Mouse (Mus musculus) heart, embryonic 14.5 days (tissue): ENCODE results near the gene Cd37. TPM values are rescaled to one million over a fixed set of nuclear protein-coding genes. Genes with fewer than 3 reads are reported as not detected.

Source experiments
- ATAC-seq: fragments of 200-750 bp; cut with Nextera tagmentation; 2 replicates; pipeline ENCODE4 v1.8.0; 2017; ENCODE audit warnings: low read depth, moderate TSS enrichment; ENCODE audit not compliant: insufficient number of reproducible peaks, insufficient read depth, low FRiP score
- H3K27ac ChIP-seq, 2 experiments: fragments of 200-500 bp in 1 of 2; fragments of 300-500 bp in 1 of 2; sonication (generic) in 1 of 2; replicated peaks in 1 of 2; 2 replicates each; pipeline ENCODE4 v1.5.1; 2012 to 2014; ENCODE audit warnings: low read depth in 2 of 2, low read length in 2 of 2, control low read depth in 1 of 2, mild to moderate bottlenecking in 1 of 2, mixed read lengths in 1 of 2; ENCODE audit not compliant: control insufficient read depth in 1 of 2, insufficient read depth in 1 of 2
- H3K27me3 ChIP-seq: fragments of 300-500 bp; sonication (generic); 2 replicates; pipeline ENCODE4 v1.6.1; 2014; ENCODE audit warnings: mild to moderate bottlenecking, low read length, control low read depth; ENCODE audit not compliant: control insufficient read depth, insufficient read depth
- H3K36me3 ChIP-seq: fragments of 300-500 bp; sonication (generic); 2 replicates; pipeline ENCODE4 v1.6.1; 2014; ENCODE audit warnings: mild to moderate bottlenecking, control low read depth, low read length, mixed read lengths; ENCODE audit not compliant: control insufficient read depth, insufficient read depth
- H3K4me1 ChIP-seq, 2 experiments: fragments of 200-500 bp in 1 of 2; fragments of 300-500 bp in 1 of 2; sonication (generic) in 1 of 2; 2 replicates each; pipeline ENCODE4 v1.6.1; 2012 to 2014; ENCODE audit warnings: low read length in 2 of 2, control low read depth in 1 of 2, mixed read lengths in 1 of 2; ENCODE audit not compliant: control insufficient read depth in 2 of 2, insufficient read depth in 2 of 2
- H3K4me2 ChIP-seq: fragments of 300-500 bp; sonication (generic); 2 replicates; pipeline ENCODE4 v1.6.1; 2014; ENCODE audit warnings: mild to moderate bottlenecking, low read length
- H3K4me3 ChIP-seq, 2 experiments: fragments of 200-500 bp in 1 of 2; fragments of 300-500 bp in 1 of 2; sonication (generic) in 1 of 2; 2 replicates each; pipeline ENCODE4 v1.5.1; 2012 to 2014; ENCODE audit warnings: low read length in 2 of 2, mild to moderate bottlenecking in 2 of 2, control low read depth in 1 of 2, low read depth in 1 of 2, moderate library complexity in 1 of 2; ENCODE audit not compliant: control insufficient read depth in 1 of 2, insufficient read depth in 1 of 2
- H3K9ac ChIP-seq: fragments of 300-500 bp; sonication (generic); 2 replicates; pipeline ENCODE4 v1.6.1; 2014; ENCODE audit warnings: mild to moderate bottlenecking, low read length
- H3K9me3 ChIP-seq: fragments of 300-500 bp; sonication (generic); 2 replicates; pipeline ENCODE4 v1.6.1; 2016; ENCODE audit warnings: low read length, control low read depth; ENCODE audit not compliant: control insufficient read depth
- WGBS: fragments of 180-500 bp; shearing (Covaris S2); extraction: QIAGEN DNeasy Blood & Tissue Kit; methylation state at CpG from one replicate; pipeline ENCODE4 v1.1.7; 2014; 5-methylcytosine and 5-hydroxymethylcytosine counted together
- polyA plus RNA-seq: library from polyadenylated mRNA; unstranded; fragments of >200 nt; fragmentation: Nextera tagmentation; extraction: Ambion mirVana; gene quantifications from 2 replicates; pipeline ENCODE4 v1.2.1, GENCODE M21; 2014

Cd37 gene
- polyA plus RNA-seq, 1 experiment from 2014 or later = 1.9 TPM

GRCm38 (mm10) chr7:45198435-45198834 is 40.5 kb downstream of the Cd37 start:
- 4% methylated on average over 5 of the region's 5 CpGs for WGBS
- Histone ChIP-seq H3K27ac (no peak overlapping the region), H3K36me3 (no peaks in the 10 kb centered on the region), H3K27me3 (peaks cover 1% of the 10 kb centered on the region; the same call in 1 of the 2 replicates), H3K4me3 (no peak overlapping the region), H3K9me3 (no peaks in the 10 kb centered on the region), H3K4me1 (peaks cover 6 to 11% of the 10 kb centered on the region in 2 experiments; a peak in 1 of 4 replicates), H3K9ac (no peak overlapping the region), H3K4me2 (no peak overlapping the region)
- no peak for ATAC-seq

DNA sequence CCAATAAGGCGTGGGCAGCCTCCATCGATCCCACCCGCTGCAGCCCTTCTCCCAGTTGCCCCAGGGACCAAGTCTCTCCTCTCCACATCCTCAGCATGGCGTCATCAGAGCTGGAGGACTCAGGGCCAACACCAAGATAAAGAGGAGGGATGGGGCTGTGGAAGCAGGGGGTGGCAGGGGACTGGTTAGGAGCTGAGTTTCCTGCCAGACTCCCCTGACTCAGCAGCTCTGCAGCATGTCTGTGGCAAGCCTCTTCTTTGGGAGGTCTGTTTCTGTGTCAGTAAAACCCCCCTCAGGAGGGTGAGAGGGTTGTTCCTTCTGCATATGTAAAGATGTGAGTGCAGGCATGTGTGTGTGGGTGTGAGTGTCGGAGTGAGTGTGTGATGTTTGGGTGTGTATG is 41.9 kb downstream of the Cd37 start:
- no peak overlapping the region for H3K4me2 ChIP-seq
- peaks cover 3% of the 10 kb centered on the region; the same call in 1 of the 2 replicates for H3K27me3 ChIP-seq
- no peak overlapping the region for H3K4me3 ChIP-seq
- H3K4me1 ChIP-seq = peaks cover 9 to 12% of the 10 kb centered on the region in 2 experiments; a peak in 2 of 4 replicates
- no peaks in the 10 kb centered on the region for H3K9me3 ChIP-seq
- no peaks in the 10 kb centered on the region for H3K36me3 ChIP-seq
- H3K9ac ChIP-seq = no peak overlapping the region
- ATAC-seq = no peak
- WGBS = 71% methylated on average over 5 of the region's 5 CpGs
- no peak overlapping the region for H3K27ac ChIP-seq

- H3K9me3 ChIP-seq = no peaks in the 10 kb centered on the region
- 78% methylated on average over 4 of the region's 4 CpGs for WGBS
- ATAC-seq = no peak
- no peaks in the 10 kb centered on the region for H3K36me3 ChIP-seq
- no peak overlapping the region for H3K4me3 ChIP-seq
- H3K4me2 ChIP-seq = no peak overlapping the region
- peaks cover 4% of the 10 kb centered on the region; the same call in 1 of the 2 replicates for H3K27me3 ChIP-seq
- no peak overlapping the region for H3K9ac ChIP-seq
- H3K4me1 ChIP-seq = peaks cover 15 to 16% of the 10 kb centered on the region in 2 experiments; a peak in 3 of 4 replicates
- no peak overlapping the region for H3K27ac ChIP-seq
Measured at GRCm38 (mm10) chr7:45196176-45196535, 42.8 kb downstream of the Cd37 start.

DNA sequence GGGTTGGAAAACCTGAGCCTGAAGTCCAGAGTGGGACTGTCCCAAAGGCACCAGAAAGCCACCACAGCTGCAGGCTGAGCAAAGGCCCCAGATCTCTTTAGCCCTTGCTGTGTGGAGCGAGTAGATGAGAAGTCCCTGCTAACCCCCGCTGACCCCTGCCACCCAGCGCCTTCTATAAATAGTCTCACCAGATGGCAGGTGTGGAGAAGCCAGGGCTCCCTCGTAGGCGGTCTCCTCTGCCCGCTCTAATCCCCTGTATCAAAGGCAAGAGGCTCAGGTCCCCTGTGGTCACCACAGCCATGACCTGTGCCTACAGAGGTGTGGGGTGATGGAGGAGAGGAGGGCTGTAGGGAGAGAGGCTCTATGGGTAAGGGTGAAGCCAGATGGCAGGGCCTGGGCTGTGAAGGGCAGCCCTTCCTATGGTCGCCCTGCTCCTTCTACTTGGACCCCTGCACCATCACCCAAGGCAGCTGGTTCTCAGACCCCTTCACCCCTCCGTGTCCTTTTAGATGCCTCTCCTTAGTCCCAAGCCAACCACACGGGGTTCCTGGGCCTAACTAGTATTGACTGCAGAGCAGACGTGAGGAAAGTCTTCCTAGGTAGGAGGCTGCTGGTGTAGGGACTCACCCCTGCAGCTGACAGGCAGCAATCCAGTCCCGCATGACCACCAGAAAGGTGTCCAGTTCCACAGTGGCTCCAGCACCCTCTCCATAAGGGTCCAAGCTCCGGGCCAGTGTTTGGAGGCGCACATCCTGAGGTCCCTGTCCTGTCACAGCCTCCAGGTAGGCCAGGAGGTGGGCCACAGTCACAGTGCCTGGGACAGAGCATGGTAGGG is 43.4 kb downstream of the Cd37 start:
- Histone ChIP-seq H3K36me3 (no peaks in the 10 kb centered on the region), H3K4me3 (no peak overlapping the region), H3K27me3 (peaks cover 9% of the 10 kb centered on the region; the same call in 1 of the 2 replicates), H3K27ac (no peak overlapping the region), H3K4me1 (peaks cover 15 to 16% of the 10 kb centered on the region in 2 experiments; a peak in 3 of 4 replicates), H3K4me2 (no peak overlapping the region), H3K9ac (no peak overlapping the region), H3K9me3 (no peaks in the 10 kb centered on the region)
- 49% methylated on average over 13 of the region's 13 CpGs for WGBS
- peak; percentile 6; the same call in 1 of the 2 replicates for ATAC-seq

DNA sequence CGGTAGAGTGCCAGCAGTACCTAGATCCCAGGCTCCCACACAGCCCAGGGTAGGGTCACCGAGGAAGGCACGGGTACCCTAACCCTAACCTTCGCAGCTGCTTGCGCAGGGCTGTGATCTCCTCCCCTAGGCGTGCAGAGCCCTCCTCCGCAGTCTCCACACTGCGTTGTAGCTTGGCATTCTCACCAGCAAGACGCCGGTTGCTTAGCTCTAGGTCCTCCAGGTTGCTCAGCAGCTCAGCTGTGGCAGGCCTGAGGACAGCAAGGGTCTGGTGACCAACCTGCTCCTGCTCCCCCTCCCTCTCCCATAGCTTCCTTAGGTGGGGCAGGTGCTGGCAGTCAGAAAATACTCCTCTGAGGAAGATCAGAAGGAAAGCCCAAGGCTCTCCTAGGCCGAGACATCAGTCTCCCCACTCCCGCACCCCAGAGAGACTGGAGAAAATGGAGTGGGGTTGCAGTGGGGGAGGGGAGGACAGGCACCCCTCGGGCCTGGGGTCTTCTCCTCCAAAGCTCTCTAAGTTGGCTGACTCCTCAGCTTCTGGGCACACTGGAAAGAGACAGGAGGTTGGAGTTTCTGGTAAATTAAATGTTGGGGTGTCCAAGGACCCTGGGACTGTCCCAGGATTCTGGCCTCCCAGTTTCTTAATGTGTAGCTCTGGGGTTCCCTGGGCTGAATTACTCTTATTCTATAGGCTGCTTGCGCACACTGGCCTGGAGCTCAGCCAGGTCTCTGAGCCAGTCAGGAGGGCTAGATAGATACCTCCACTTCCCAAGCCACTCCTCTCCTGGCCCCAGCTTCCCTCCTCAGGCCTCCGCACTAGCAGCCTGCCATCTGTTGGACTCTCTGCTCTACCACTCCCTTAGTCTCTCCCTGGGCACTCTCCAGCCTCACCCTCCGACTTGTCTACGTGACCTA is 44.8 kb downstream of the Cd37 start:
- Histone ChIP-seq H3K4me3 (no peak overlapping the region), H3K4me2 (no peak overlapping the region), H3K27ac (no peak overlapping the region), H3K9me3 (no peaks in the 10 kb centered on the region), H3K27me3 (peaks cover 22% of the 10 kb centered on the region), H3K36me3 (no peaks in the 10 kb centered on the region), H3K9ac (no peak overlapping the region), H3K4me1 (peaks cover 15 to 16% of the 10 kb centered on the region in 2 experiments; a peak in 3 of 4 replicates)
- WGBS = 76% methylated on average over 17 of the region's 17 CpGs
- ATAC-seq = no peak

DNA sequence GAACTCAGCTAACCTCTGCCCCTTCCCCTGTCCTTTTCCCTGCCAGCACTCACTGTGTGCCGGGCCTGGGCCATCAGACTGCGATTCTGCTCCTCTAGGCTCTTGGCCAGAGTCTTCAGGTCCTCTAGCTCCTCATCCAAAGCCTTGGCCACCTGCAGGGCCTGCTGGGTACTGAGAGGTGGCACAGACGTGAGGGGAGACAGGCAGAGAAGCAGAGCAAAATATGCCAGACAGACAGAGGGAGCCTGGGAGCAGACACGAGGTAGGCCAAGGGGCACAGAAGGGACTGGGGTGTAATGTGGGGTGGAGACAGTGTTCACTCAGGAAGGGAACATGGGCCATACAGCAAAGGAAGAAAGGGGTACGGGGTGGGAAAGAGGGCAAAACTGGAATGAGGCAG is 45.5 kb downstream of the Cd37 start:
- Histone ChIP-seq H3K4me3 (no peak overlapping the region), H3K9me3 (no peaks in the 10 kb centered on the region), H3K9ac (no peak overlapping the region), H3K36me3 (no peaks in the 10 kb centered on the region), H3K4me2 (no peak overlapping the region), H3K27ac (no peak overlapping the region), H3K4me1 (peaks cover 15 to 16% of the 10 kb centered on the region in 2 experiments; a peak in 3 of 4 replicates), H3K27me3 (peaks cover 29% of the 10 kb centered on the region)
- ATAC-seq = no peak
- 64% methylated on average over 5 of the region's 5 CpGs for WGBS

GRCm38 (mm10) chr7:45192585-45193310 is 46.2 kb downstream of the Cd37 start:
- no peak overlapping the region for H3K27ac ChIP-seq
- no peak overlapping the region for H3K4me2 ChIP-seq
- 86% methylated on average over 7 of the region's 7 CpGs for WGBS
- ATAC-seq = no peak
- no peaks in the 10 kb centered on the region for H3K9me3 ChIP-seq
- H3K9ac ChIP-seq = no peak overlapping the region
- H3K4me1 ChIP-seq = peaks cover 15% of the 10 kb centered on the region in 2 experiments; a peak in 3 of 4 replicates
- H3K27me3 ChIP-seq = peaks cover 36% of the 10 kb centered on the region
- no peaks in the 10 kb centered on the region for H3K36me3 ChIP-seq
- no peak overlapping the region for H3K4me3 ChIP-seq
